In the genomic region with DNA sequence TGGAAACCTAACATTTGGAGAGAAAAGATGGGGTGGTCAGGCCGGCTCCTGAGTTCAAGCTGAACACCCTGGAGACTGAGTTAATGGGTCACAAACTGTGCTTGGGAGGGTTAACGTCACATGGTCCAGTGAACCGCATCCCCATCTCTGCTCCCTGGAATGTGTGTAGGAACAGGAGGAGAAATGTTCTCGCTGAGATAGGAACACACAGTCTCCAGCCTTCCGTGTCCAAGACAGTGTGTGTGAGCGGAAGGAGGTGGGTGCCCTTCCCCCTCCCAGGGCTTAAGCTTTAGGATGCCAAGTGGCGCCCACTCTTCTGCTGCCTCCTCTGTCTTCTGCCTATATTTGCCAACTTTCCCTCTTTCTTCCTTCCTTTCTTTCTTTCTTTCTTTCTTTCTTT, we compare ENCODE assay signal across 26 mouse cellular contexts. TPM values are rescaled to one million over a fixed set of nuclear protein-coding genes. Genes with fewer than 3 reads are reported as not detected.
DNase-seq lines count a peak whose midpoint lies in the region; ATAC-seq and TF ChIP-seq lines count a peak whose summit lies in the region.
"Had no signal": no experiment of that assay in that cellular context is flagged by ENCODE, and none has a peak within 500 bp of the region (broad histone marks: within the 10 kb centered on the region; RNA-seq: fewer than 3 reads in every experiment).

No protein-coding gene starts in this region.

- no peaks in the 10 kb centered on the region for H3K27me3 ChIP-seq in forebrain, postnatal 0 days (ENCODE audit: insufficient read depth, low read length)
- no peaks in the 10 kb centered on the region for H3K27me3 ChIP-seq in liver, postnatal 0 days (ENCODE audit: insufficient read depth, low read length)
- no peaks in the 10 kb centered on the region for H3K27me3 ChIP-seq in midbrain, embryonic 14.5 days (ENCODE audit: control insufficient read depth, insufficient read depth, low read length)
- H3K27me3 ChIP-seq: heart, embryonic 15.5 days; lung, embryonic 15.5 days had no signal

- peak; percentile 24 to 25 for DNase-seq in right cerebral cortex, adult 2 months (ENCODE audit: low spot score in 2 of 2)
- DNase-seq in right cerebral cortex, postnatal 14 days: no peak
- peak; percentile 80 for DNase-seq in kidney, adult 9 months
- DNase-seq in kidney, postnatal 25 days: peak; percentile 56 to 83
- no peak for DNase-seq in forebrain, postnatal 0 days
- no peak for DNase-seq in liver, postnatal 0 days
- no peak for DNase-seq in midbrain, embryonic 14.5 days
- DNase-seq: adrenal gland, postnatal 10 days; cerebellum, adult 11-12 months; cerebellum, postnatal 36 days; gastrocnemius, postnatal 14 days; heart, adult 2 months; liver, embryonic 13.5 days; lung, postnatal 4 days; thymus, postnatal 25 days had no signal

- H3K4me3 ChIP-seq in forebrain, postnatal 0 days (ENCODE audit: low read depth, low read length): no peak overlapping the region
- no peak overlapping the region for H3K4me3 ChIP-seq in liver, postnatal 0 days (ENCODE audit: low read depth, low read length)
- H3K4me3 ChIP-seq in midbrain, embryonic 14.5 days (replicated peaks; ENCODE audit: low read depth, low read length): no peak overlapping the region
- H3K4me3 ChIP-seq: heart, adult 2 months; heart, embryonic 15.5 days; limb, embryonic 12.5 days; liver, embryonic 13.5 days; lung, embryonic 15.5 days; midbrain, embryonic 10.5 days had no signal

- H3K4me1 ChIP-seq in forebrain, postnatal 0 days (ENCODE audit: insufficient read depth): no peaks in the 10 kb centered on the region
- no peaks in the 10 kb centered on the region; the same call in 1 of the 2 replicates for H3K4me1 ChIP-seq in liver, postnatal 0 days (ENCODE audit: insufficient read depth)
- no peaks in the 10 kb centered on the region for H3K4me1 ChIP-seq in midbrain, embryonic 14.5 days (ENCODE audit: control insufficient read depth, insufficient read depth, low read length)
- H3K4me1 ChIP-seq: heart, embryonic 15.5 days; limb, embryonic 12.5 days; liver, embryonic 13.5 days; lung, embryonic 15.5 days; midbrain, embryonic 10.5 days had no signal

- WGBS in forebrain, postnatal 0 days: 74% methylated on average over 7 of the region's 7 CpGs
- 69% methylated on average over 7 of the region's 7 CpGs for WGBS in liver, postnatal 0 days (ENCODE audit: insufficient replicate concordance)
- WGBS in midbrain, embryonic 14.5 days: 52% methylated on average over 7 of the region's 7 CpGs

- H3K36me3 ChIP-seq in forebrain, postnatal 0 days (ENCODE audit: insufficient read depth): no peaks in the 10 kb centered on the region
- no peaks in the 10 kb centered on the region for H3K36me3 ChIP-seq in liver, postnatal 0 days (replicated peaks; ENCODE audit: insufficient read depth, low read length)
- no peaks in the 10 kb centered on the region for H3K36me3 ChIP-seq in midbrain, embryonic 14.5 days (ENCODE audit: control insufficient read depth, insufficient read depth, low read length)
- H3K36me3 ChIP-seq: heart, embryonic 15.5 days; limb, embryonic 12.5 days; liver, embryonic 13.5 days; lung, embryonic 15.5 days; midbrain, embryonic 10.5 days had no signal

- TF ChIP-seq EP300 in liver, postnatal 0 days (IDR thresholded peaks at IDR 0.05; ENCODE audit: low read depth): no peak

- H3K27ac ChIP-seq in forebrain, postnatal 0 days (ENCODE audit: low read depth, low read length): no peak overlapping the region
- H3K27ac ChIP-seq in liver, postnatal 0 days (ENCODE audit: low read depth): no peak overlapping the region
- H3K27ac ChIP-seq in midbrain, embryonic 14.5 days (replicated peaks; ENCODE audit: low read depth, low read length): no peak overlapping the region
- H3K27ac ChIP-seq: heart, adult 2 months; heart, embryonic 15.5 days; hindbrain, postnatal 0 days; limb, embryonic 12.5 days; liver, embryonic 13.5 days; lung, embryonic 15.5 days; midbrain, embryonic 10.5 days had no signal

- no peak for TF ChIP-seq CTCF in forebrain, postnatal 0 days (IDR thresholded peaks at IDR 0.05; ENCODE audit: low read depth)
- TF ChIP-seq CTCF in liver, postnatal 0 days (IDR thresholded peaks at IDR 0.05; ENCODE audit: low read depth): no peak

- H3K9ac ChIP-seq in forebrain, postnatal 0 days: no peak overlapping the region
- no peak overlapping the region for H3K9ac ChIP-seq in liver, postnatal 0 days (replicated peaks)
- no peak overlapping the region for H3K9ac ChIP-seq in midbrain, embryonic 14.5 days (replicated peaks; ENCODE audit: low read length)
- H3K9ac ChIP-seq: heart, embryonic 15.5 days; limb, embryonic 12.5 days; liver, embryonic 13.5 days; lung, embryonic 15.5 days had no signal

- H3K9me3 ChIP-seq in forebrain, postnatal 0 days (ENCODE audit: low read length): no peaks in the 10 kb centered on the region
- H3K9me3 ChIP-seq in liver, postnatal 0 days (ENCODE audit: low read length): no peaks in the 10 kb centered on the region
- H3K9me3 ChIP-seq in midbrain, embryonic 14.5 days (ENCODE audit: control insufficient read depth, low read length): no peaks in the 10 kb centered on the region
- H3K9me3 ChIP-seq: heart, embryonic 15.5 days; limb, embryonic 12.5 days; liver, embryonic 13.5 days; lung, embryonic 15.5 days; midbrain, embryonic 10.5 days had no signal

- ATAC-seq in forebrain, postnatal 0 days: no peak
- ATAC-seq in liver, postnatal 0 days: no peak
- no peak for ATAC-seq in midbrain, embryonic 14.5 days (ENCODE audit: low FRiP score, low TSS enrichment)
- ATAC-seq: hindbrain, postnatal 0 days; intestine, postnatal 0 days had no signal

- H3K4me2 ChIP-seq in forebrain, postnatal 0 days (ENCODE audit: low read depth): no peak overlapping the region
- no peak overlapping the region for H3K4me2 ChIP-seq in liver, postnatal 0 days (ENCODE audit: low read depth, low read length)
- H3K4me2 ChIP-seq in midbrain, embryonic 14.5 days (ENCODE audit: low read length): no peak overlapping the region
- H3K4me2 ChIP-seq: heart, embryonic 15.5 days; limb, embryonic 12.5 days; liver, embryonic 13.5 days; lung, embryonic 15.5 days had no signal

RNA-seq across cellular contexts. Expression of gene Rnf186, which starts 7.0 kb away (rescaled TPM):
- total RNA-seq in forebrain, postnatal 0 days (2014; rRNA removed): not detected in 2 replicates
- polyA plus RNA-seq in forebrain, postnatal 0 days (2015; fragmentation: Nextera tagmentation; extraction: Ambion mirVana): not detected in 2 replicates
- polyA plus RNA-seq in liver, postnatal 0 days (2015; fragmentation: Nextera tagmentation; extraction: Ambion mirVana): 0.17 and 0.36 TPM in 2 replicates
- polyA plus RNA-seq in midbrain, embryonic 14.5 days (2014; fragmentation: Nextera tagmentation; extraction: Ambion mirVana): not detected in 2 replicates
- total RNA-seq: adrenal gland, postnatal 10 days; gastrocnemius, postnatal 14 days; heart, adult 2 months; hematopoietic stem cell, adult 5-6 weeks; hindbrain, postnatal 0 days; layer of hippocampus, postnatal 25 days had no signal
- polyA plus RNA-seq: forebrain, embryonic 11.5 days; frontal cortex, adult 2 months; hindbrain, postnatal 0 days; limb, embryonic 12.5 days; midbrain, embryonic 10.5 days; testis, adult 2 months had no signal

RNA-seq across cellular contexts. Expression of gene Tmco4, which starts 12.8 kb away (rescaled TPM):
- 1.5 and 4.0 TPM in 2 replicates for total RNA-seq in forebrain, postnatal 0 days (2014; rRNA removed)
- 1.4 and 1.5 TPM in 2 replicates for polyA plus RNA-seq in forebrain, postnatal 0 days (2015; fragmentation: Nextera tagmentation; extraction: Ambion mirVana)
- 4.6 and 5.3 TPM in 2 replicates for polyA plus RNA-seq in liver, postnatal 0 days (2015; fragmentation: Nextera tagmentation; extraction: Ambion mirVana)
- 0.38 and 0.61 TPM in 2 replicates for polyA plus RNA-seq in midbrain, embryonic 14.5 days (2014; fragmentation: Nextera tagmentation; extraction: Ambion mirVana)

RNA-seq across cellular contexts. Expression of gene Otud3, which starts 46.2 kb away (rescaled TPM):
- 10.5 and 13.1 TPM in 2 replicates for total RNA-seq in forebrain, postnatal 0 days (2014; rRNA removed)
- polyA plus RNA-seq in forebrain, postnatal 0 days (2015; fragmentation: Nextera tagmentation; extraction: Ambion mirVana): 2.6 and 2.8 TPM in 2 replicates
- 1.2 and 1.5 TPM in 2 replicates for polyA plus RNA-seq in liver, postnatal 0 days (2015; fragmentation: Nextera tagmentation; extraction: Ambion mirVana)
- polyA plus RNA-seq in midbrain, embryonic 14.5 days (2014; fragmentation: Nextera tagmentation; extraction: Ambion mirVana): 1.7 and 2.8 TPM in 2 replicates

Comparison
In these comparisons a context has a peak if more than half of its experiments do, and no peak if none do; other contexts are left out.
1. DNase-seq: peak in right cerebral cortex, adult 2 months (2 of 2), kidney, adult 9 months (single experiment) and kidney, postnatal 25 days (2 of 2); none in right cerebral cortex, postnatal 14 days (single experiment), forebrain, postnatal 0 days (single experiment), liver, postnatal 0 days (single experiment) and midbrain, embryonic 14.5 days (single experiment).